Mouse (Mus musculus) liver, adult (tissue): Measurements from ENCODE around the gene Vamp3.

Experiments used
- GATA4 ChIP-seq: IDR thresholded peaks from 2 replicates; pipeline ENCODE4 v1.6.1; 2014; ENCODE audit warnings: mild to moderate bottlenecking, low read length; ENCODE audit not compliant: insufficient replicate concordance

Gene Vamp3

GRCm38 (mm10) chr4:151006945-151007344 lies 50.8 kb downstream of the Vamp3 start:
- TF ChIP-seq GATA4, result no peak

GRCm38 (mm10) chr4:151005656-151006318 lies 52.0 kb downstream of the Vamp3 start:
- TF ChIP-seq GATA4, result no peak

GRCm38 (mm10) chr4:151001397-151001796 lies 56.4 kb downstream of the Vamp3 start:
- TF ChIP-seq GATA4, result no peak

GRCm38 (mm10) chr4:150998626-150999025 lies 59.1 kb downstream of the Vamp3 start:
- TF ChIP-seq GATA4, result no peak
